Mouse (Mus musculus): ENCODE measurements at regions not wholly inside any gene's neighbourhood (a gene's known extent, or its start where the extent isn't known, plus 50 kb on each side); places are given as distances from the start of the nearest gene placed in this dataset.

- H3K27me3 ChIP-seq (ENCODE audit: control insufficient read depth, insufficient read depth, low read length) = no peaks in the 10 kb centered on the region
- H3K27ac ChIP-seq (ENCODE audit: low read depth, low read length) = no peak overlapping the region
- H3K4me3 ChIP-seq (ENCODE audit: low read depth, low read length) = no peak overlapping the region
- ATAC-seq (ENCODE audit: low FRiP score) (peak; percentile 73), DNase-seq (ENCODE audit: low spot score, missing footprints) (peak; percentile 99)
- H3K9me3 ChIP-seq (ENCODE audit: control insufficient read depth, low read length) = no peaks in the 10 kb centered on the region
- WGBS = 14% methylated on average over 10 of the region's 10 CpGs
- no peak overlapping the region for H3K4me2 ChIP-seq
- H3K4me1 ChIP-seq (ENCODE audit: control insufficient read depth, insufficient read depth, low read length) = no peaks in the 10 kb centered on the region
- no peaks in the 10 kb centered on the region for H3K36me3 ChIP-seq (ENCODE audit: control insufficient read depth, insufficient read depth, low read length)
- H3K9ac ChIP-seq (ENCODE audit: low read length) = no peak overlapping the region
Measured at GRCm38 (mm10) chr16:78197252-78197896, 103.9 kb upstream of the Cxadr start.

- ATAC-seq (ENCODE audit: low FRiP score) (peak; percentile 38; the same call in 1 of the 2 replicates), DNase-seq (ENCODE audit: low spot score, missing footprints) (no peak)
- Histone ChIP-seq H3K4me2 (no peak overlapping the region), H3K9ac (ENCODE audit: low read length) (no peak overlapping the region), H3K27ac (ENCODE audit: low read depth, low read length) (no peak overlapping the region; the same call in 1 of the 2 replicates), H3K36me3 (ENCODE audit: control insufficient read depth, insufficient read depth, low read length) (no peaks in the 10 kb centered on the region), H3K9me3 (ENCODE audit: control insufficient read depth, low read length) (no peaks in the 10 kb centered on the region), H3K27me3 (ENCODE audit: control insufficient read depth, insufficient read depth, low read length) (no peaks in the 10 kb centered on the region), H3K4me1 (ENCODE audit: control insufficient read depth, insufficient read depth, low read length) (no peaks in the 10 kb centered on the region), H3K4me3 (ENCODE audit: low read depth, low read length) (no peak overlapping the region)
- whole genome bisulfite sequencing = 70% methylated on average over 9 of the region's 9 CpGs
Measured at GRCm38 (mm10) chr16:78170627-78171605, 130.4 kb upstream of the Cxadr start.

- 78% methylated on average over 3 of the region's 3 CpGs for WGBS
- H3K27me3 ChIP-seq (ENCODE audit: control insufficient read depth, insufficient read depth, low read length) = no peaks in the 10 kb centered on the region
- H3K27ac ChIP-seq (ENCODE audit: low read depth, low read length) = no peak overlapping the region
- H3K4me2 ChIP-seq = no peak overlapping the region
- H3K9me3 ChIP-seq (ENCODE audit: control insufficient read depth, low read length) = no peaks in the 10 kb centered on the region
- ATAC-seq (ENCODE audit: low FRiP score) (peak; percentile 42; the same call in 1 of the 2 replicates), DNase-seq (ENCODE audit: low spot score, missing footprints) (no peak)
- no peak overlapping the region for H3K4me3 ChIP-seq (ENCODE audit: low read depth, low read length)
- H3K36me3 ChIP-seq (ENCODE audit: control insufficient read depth, insufficient read depth, low read length) = no peaks in the 10 kb centered on the region
- no peak overlapping the region for H3K9ac ChIP-seq (ENCODE audit: low read length)
- no peaks in the 10 kb centered on the region for H3K4me1 ChIP-seq (ENCODE audit: control insufficient read depth, insufficient read depth, low read length)
Measured at GRCm38 (mm10) chr16:78156876-78157232, 144.4 kb upstream of the Cxadr start.

- H3K4me3 ChIP-seq (ENCODE audit: low read depth, low read length) = no peak overlapping the region
- H3K9ac ChIP-seq (ENCODE audit: low read length) = no peak overlapping the region
- no peaks in the 10 kb centered on the region for H3K36me3 ChIP-seq (ENCODE audit: control insufficient read depth, insufficient read depth, low read length)
- H3K27me3 ChIP-seq (ENCODE audit: control insufficient read depth, insufficient read depth, low read length) = no peaks in the 10 kb centered on the region
- H3K4me2 ChIP-seq = no peak overlapping the region
- DNase-seq (ENCODE audit: low spot score, missing footprints) = peak; percentile 90
- H3K4me1 ChIP-seq (ENCODE audit: control insufficient read depth, insufficient read depth, low read length) = no peaks in the 10 kb centered on the region
- 35% methylated on average over 7 of the region's 7 CpGs for WGBS
- no peak overlapping the region for H3K27ac ChIP-seq (ENCODE audit: low read depth, low read length)
- no peaks in the 10 kb centered on the region for H3K9me3 ChIP-seq (ENCODE audit: control insufficient read depth, low read length)
- ATAC-seq (ENCODE audit: low FRiP score) = peak; percentile 93
Measured at GRCm38 (mm10) chr16:78156138-78156875, 145.0 kb upstream of the Cxadr start.

- Histone ChIP-seq H3K9me3 (ENCODE audit: control insufficient read depth, low read length) (no peaks in the 10 kb centered on the region), H3K36me3 (ENCODE audit: control insufficient read depth, insufficient read depth, low read length) (no peaks in the 10 kb centered on the region), H3K27ac (ENCODE audit: low read depth, low read length) (no peak overlapping the region), H3K4me3 (ENCODE audit: low read depth, low read length) (no peak overlapping the region), H3K27me3 (ENCODE audit: control insufficient read depth, insufficient read depth, low read length) (no peaks in the 10 kb centered on the region), H3K4me1 (ENCODE audit: control insufficient read depth, insufficient read depth, low read length) (no peaks in the 10 kb centered on the region), H3K9ac (ENCODE audit: low read length) (no peak overlapping the region), H3K4me2 (no peak overlapping the region)
- WGBS = 77% methylated on average over 2 of the region's 2 CpGs
- ATAC-seq (ENCODE audit: low FRiP score) = no peak
- no peak for DNase-seq (ENCODE audit: low spot score, missing footprints)
Measured at GRCm38 (mm10) chr16:78153899-78154605, 147.2 kb upstream of the Cxadr start.

- H3K27ac ChIP-seq (ENCODE audit: low read depth, low read length) = no peak overlapping the region
- WGBS = 81% methylated on average over 1 of the region's 1 CpGs
- H3K27me3 ChIP-seq (ENCODE audit: control insufficient read depth, insufficient read depth, low read length) = no peaks in the 10 kb centered on the region
- DNase-seq (ENCODE audit: low spot score, missing footprints) (no peak), ATAC-seq (ENCODE audit: low FRiP score) (no peak)
- H3K4me3 ChIP-seq (ENCODE audit: low read depth, low read length) = no peak overlapping the region
- H3K36me3 ChIP-seq (ENCODE audit: control insufficient read depth, insufficient read depth, low read length) = no peaks in the 10 kb centered on the region
- H3K4me2 ChIP-seq = no peak overlapping the region
- no peak overlapping the region for H3K9ac ChIP-seq (ENCODE audit: low read length)
- H3K9me3 ChIP-seq (ENCODE audit: control insufficient read depth, low read length) = no peaks in the 10 kb centered on the region
- H3K4me1 ChIP-seq (ENCODE audit: control insufficient read depth, insufficient read depth, low read length) = no peaks in the 10 kb centered on the region
Measured at GRCm38 (mm10) chr16:78144146-78144545, 157.1 kb upstream of the Cxadr start.

- no peak overlapping the region for H3K4me3 ChIP-seq (ENCODE audit: low read depth, low read length)
- H3K9me3 ChIP-seq (ENCODE audit: control insufficient read depth, low read length) = no peaks in the 10 kb centered on the region
- no peak for ATAC-seq (ENCODE audit: low FRiP score)
- no peak overlapping the region for H3K27ac ChIP-seq (ENCODE audit: low read depth, low read length)
- no peaks in the 10 kb centered on the region for H3K36me3 ChIP-seq (ENCODE audit: control insufficient read depth, insufficient read depth, low read length)
- WGBS = 96% methylated on average over 5 of the region's 5 CpGs
- H3K27me3 ChIP-seq (ENCODE audit: control insufficient read depth, insufficient read depth, low read length) = no peaks in the 10 kb centered on the region
- no peak for DNase-seq (ENCODE audit: low spot score, missing footprints)
- H3K4me1 ChIP-seq (ENCODE audit: control insufficient read depth, insufficient read depth, low read length) = no peaks in the 10 kb centered on the region
- no peak overlapping the region for H3K9ac ChIP-seq (ENCODE audit: low read length)
- H3K4me2 ChIP-seq = no peak overlapping the region
Measured at GRCm38 (mm10) chr16:78135501-78135900, 165.8 kb upstream of the Cxadr start.

- DNase-seq (ENCODE audit: low spot score, missing footprints) (no peak), ATAC-seq (ENCODE audit: low FRiP score) (no peak)
- Histone ChIP-seq H3K4me3 (ENCODE audit: low read depth, low read length) (no peak overlapping the region), H3K4me2 (no peak overlapping the region), H3K27me3 (ENCODE audit: control insufficient read depth, insufficient read depth, low read length) (no peaks in the 10 kb centered on the region), H3K4me1 (ENCODE audit: control insufficient read depth, insufficient read depth, low read length) (no peaks in the 10 kb centered on the region), H3K36me3 (ENCODE audit: control insufficient read depth, insufficient read depth, low read length) (no peaks in the 10 kb centered on the region), H3K27ac (ENCODE audit: low read depth, low read length) (no peak overlapping the region), H3K9me3 (ENCODE audit: control insufficient read depth, low read length) (no peaks in the 10 kb centered on the region), H3K9ac (ENCODE audit: low read length) (no peak overlapping the region)
- WGBS = 89% methylated on average over 7 of the region's 7 CpGs
Measured at GRCm38 (mm10) chr16:78134531-78134930, 166.8 kb upstream of the Cxadr start.

Data from midbrain, embryonic 11.5 days (tissue).